Mouse (Mus musculus) hindbrain, embryonic 14.5 days (tissue): ENCODE results near the gene Hdgf. TPM values are rescaled to one million over a fixed set of nuclear protein-coding genes. Genes with fewer than 3 reads are reported as not detected.

Source experiments
- ATAC-seq: fragments of 200-750 bp; cut with Nextera tagmentation; 2 replicates; pipeline ENCODE4 v1.8.0; 2017; ENCODE audit warnings: moderate number of reproducible peaks, mild to moderate bottlenecking, moderate TSS enrichment, moderate library complexity; ENCODE audit not compliant: low FRiP score
- DNase-seq: peaks from one replicate; pipeline ENCODE4 v3.0.0-alpha.2; 2015; ENCODE audit warnings: low spot score
- H3K27ac ChIP-seq: fragments of 300-500 bp; sonication (generic); 2 replicates; pipeline ENCODE4 v1.5.1; 2014; ENCODE audit warnings: mild to moderate bottlenecking, moderate library complexity
- H3K27me3 ChIP-seq: fragments of 300-500 bp; sonication (generic); 2 replicates; pipeline ENCODE4 v1.6.1; 2014; ENCODE audit warnings: mild to moderate bottlenecking, low read length, mixed read lengths; ENCODE audit not compliant: control insufficient read depth, insufficient read depth
- H3K36me3 ChIP-seq: fragments of 300-500 bp; sonication (generic); replicated peaks from 2 replicates; pipeline ENCODE4 v1.6.1; 2014; ENCODE audit not compliant: control insufficient read depth, insufficient read depth
- H3K4me1 ChIP-seq: fragments of 300-500 bp; sonication (generic); replicated peaks from 2 replicates; pipeline ENCODE4 v1.6.1; 2014; ENCODE audit warnings: antibody characterized with exemption, low read length, mixed read lengths; ENCODE audit not compliant: control insufficient read depth, insufficient read depth
- H3K4me2 ChIP-seq: fragments of 300-500 bp; sonication (generic); replicated peaks from 2 replicates; pipeline ENCODE4 v1.6.1; 2014; ENCODE audit warnings: mild to moderate bottlenecking, moderate library complexity
- H3K4me3 ChIP-seq: fragments of 300-500 bp; sonication (generic); replicated peaks from 2 replicates; pipeline ENCODE4 v1.5.1; 2014; ENCODE audit warnings: mild to moderate bottlenecking, low read length
- H3K9ac ChIP-seq: fragments of 300-500 bp; sonication (generic); 2 replicates; pipeline ENCODE4 v1.6.1; 2014
- H3K9me3 ChIP-seq: fragments of 300-500 bp; sonication (generic); 2 replicates; pipeline ENCODE4 v1.6.1; 2016; ENCODE audit warnings: low read length; ENCODE audit not compliant: control insufficient read depth
- WGBS: fragments of 180-500 bp; shearing (Covaris S2); extraction: QIAGEN DNeasy Blood & Tissue Kit; methylation state at CpG from one replicate; pipeline ENCODE4 v1.1.7; 2014; 5-methylcytosine and 5-hydroxymethylcytosine counted together
- polyA plus RNA-seq: library from polyadenylated mRNA; unstranded; fragments of >200 nt; fragmentation: Nextera tagmentation; extraction: Ambion mirVana; gene quantifications from 2 replicates; pipeline ENCODE4 v1.2.1, GENCODE M21; 2014

Gene Hdgf
- polyA plus RNA-seq, 1 experiment from 2014 or later: 163 TPM

GRCm38 (mm10) chr3:87947811-87948199 lies 41.7 kb downstream of the Hdgf start:
- whole genome bisulfite sequencing: 0% methylated on average over 13 of the region's 17 CpGs
- peaks cover 8% of the 10 kb centered on the region; the same call in 1 of the 2 replicates for H3K36me3 ChIP-seq
- peaks cover 63% of the 10 kb centered on the region for H3K4me1 ChIP-seq
- H3K9ac ChIP-seq: peak overlapping the region; percentile 49
- H3K4me3 ChIP-seq: peak overlapping the region; percentile 28
- DNase-seq (no peak), ATAC-seq (no peak; the same call in 1 of the 2 replicates)
- H3K4me2 ChIP-seq: peak overlapping the region; percentile 63
- no peaks in the 10 kb centered on the region for H3K27me3 ChIP-seq
- H3K9me3 ChIP-seq: no peaks in the 10 kb centered on the region
- H3K27ac ChIP-seq: no peak overlapping the region

GRCm38 (mm10) chr3:87948378-87949265 lies 42.5 kb downstream of the Hdgf start, which contains the start of gene Crabp2:
TSS of gene Crabp2 (plus strand) at chr3:87948666.
- Histone ChIP-seq H3K9me3 (no peaks in the 10 kb centered on the region), H3K27ac (0 out of 2 replicates have a peak within 1 kb of the TSS, but pooled peaks have one; percentile 17), H3K4me2 (peak within 1 kb of the TSS; percentile 63), H3K27me3 (no peaks in the 10 kb centered on the region), H3K4me1 (peaks cover 64% of the 10 kb centered on the region), H3K9ac (peak within 1 kb of the TSS; percentile 49), H3K36me3 (peaks cover 5% of the 10 kb centered on the region; the same call in 1 of the 2 replicates), H3K4me3 (peak within 1 kb of the TSS; percentile 28)
- DNase-seq: no peak
- WGBS: 2% methylated on average over 35 of the region's 35 CpGs
- ATAC-seq: peak; percentile 7; the same call in 1 of the 2 replicates

GRCm38 (mm10) chr3:87949266-87949954 lies 43.3 kb downstream of the Hdgf start:
- peak; percentile 39 for DNase-seq
- H3K36me3 ChIP-seq: peaks cover 4% of the 10 kb centered on the region; the same call in 1 of the 2 replicates
- peak overlapping the region; percentile 17; the same call in 1 of the 2 replicates for H3K27ac ChIP-seq
- peaks cover 64% of the 10 kb centered on the region for H3K4me1 ChIP-seq
- no peaks in the 10 kb centered on the region for H3K27me3 ChIP-seq
- ATAC-seq: no peak
- WGBS: 5% methylated on average over 16 of the region's 16 CpGs
- H3K4me2 ChIP-seq: peak overlapping the region; percentile 63
- H3K9ac ChIP-seq: peak overlapping the region; percentile 49
- H3K9me3 ChIP-seq: no peaks in the 10 kb centered on the region
- H3K4me3 ChIP-seq: peak overlapping the region; percentile 28

GRCm38 (mm10) chr3:87949955-87950515 lies 43.9 kb downstream of the Hdgf start:
- H3K27ac ChIP-seq: peak overlapping the region; percentile 14; the same call in 1 of the 2 replicates
- no peaks in the 10 kb centered on the region for H3K9me3 ChIP-seq
- WGBS: 7% methylated on average over 13 of the region's 13 CpGs
- H3K4me2 ChIP-seq: peak overlapping the region; percentile 63
- ATAC-seq (no peak), DNase-seq (no peak)
- peaks cover 59% of the 10 kb centered on the region for H3K4me1 ChIP-seq
- H3K9ac ChIP-seq: 0 out of 2 replicates have a peak overlapping the region, but pooled peaks have one; percentile 49
- H3K4me3 ChIP-seq: peak overlapping the region; percentile 12
- no peaks in the 10 kb centered on the region for H3K27me3 ChIP-seq
- peaks cover 4% of the 10 kb centered on the region; the same call in 1 of the 2 replicates for H3K36me3 ChIP-seq

GRCm38 (mm10) chr3:87951946-87952345 lies 45.8 kb downstream of the Hdgf start:
- no peaks in the 10 kb centered on the region for H3K9me3 ChIP-seq
- ATAC-seq: no peak
- H3K27me3 ChIP-seq: no peaks in the 10 kb centered on the region
- peak overlapping the region; percentile 55; the same call in 1 of the 2 replicates for H3K27ac ChIP-seq
- peaks cover 43% of the 10 kb centered on the region for H3K4me1 ChIP-seq
- no peak for DNase-seq
- 12% methylated on average over 12 of the region's 12 CpGs for WGBS
- peak overlapping the region; percentile 29; the same call in 1 of the 2 replicates for H3K9ac ChIP-seq
- no peaks in the 10 kb centered on the region for H3K36me3 ChIP-seq
- peak overlapping the region; percentile 18 for H3K4me3 ChIP-seq
- H3K4me2 ChIP-seq: peak overlapping the region; percentile 45

DNA sequence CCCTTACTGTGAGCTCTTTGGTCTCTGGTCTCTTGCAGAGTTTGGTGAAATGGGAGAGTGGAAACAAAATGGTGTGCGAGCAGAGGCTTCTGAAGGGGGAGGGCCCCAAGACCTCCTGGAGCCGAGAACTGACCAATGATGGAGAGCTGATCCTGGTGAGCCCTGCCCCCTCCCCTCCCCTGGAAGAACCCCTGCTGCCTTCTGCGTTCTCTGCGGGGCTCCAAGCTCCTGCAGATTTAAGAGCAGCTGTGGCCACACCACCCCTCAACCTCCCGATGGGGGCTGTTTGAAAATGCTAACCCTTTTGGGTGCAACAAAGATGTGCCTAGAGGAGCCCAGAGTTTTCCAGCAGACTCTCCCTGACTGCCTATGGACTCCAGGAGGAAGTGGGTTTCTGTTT lies 46.3 kb downstream of the Hdgf start:
- Histone ChIP-seq H3K4me1 (peaks cover 38% of the 10 kb centered on the region), H3K9me3 (no peaks in the 10 kb centered on the region), H3K4me3 (peak overlapping the region; percentile 18), H3K27ac (peak overlapping the region; percentile 55; the same call in 1 of the 2 replicates), H3K4me2 (peak overlapping the region; percentile 45), H3K27me3 (no peaks in the 10 kb centered on the region), H3K36me3 (no peaks in the 10 kb centered on the region), H3K9ac (peak overlapping the region; percentile 29; the same call in 1 of the 2 replicates)
- DNase-seq (peak; percentile 46), ATAC-seq (peak; percentile 25; the same call in 1 of the 2 replicates)
- WGBS: 4% methylated on average over 5 of the region's 5 CpGs

GRCm38 (mm10) chr3:87958056-87958455 lies 51.9 kb downstream of the Hdgf start:
- 5% methylated on average over 1 of the region's 1 CpGs for WGBS
- ATAC-seq (no peak), DNase-seq (no peak)
- no peak overlapping the region for H3K9ac ChIP-seq
- no peaks in the 10 kb centered on the region for H3K27me3 ChIP-seq
- no peak overlapping the region for H3K27ac ChIP-seq
- 0 out of 2 replicates have a peak, but pooled peaks cover 3% of the 10 kb centered on the region for H3K4me1 ChIP-seq
- no peak overlapping the region for H3K4me2 ChIP-seq
- no peak overlapping the region for H3K4me3 ChIP-seq
- H3K36me3 ChIP-seq: no peaks in the 10 kb centered on the region
- H3K9me3 ChIP-seq: no peaks in the 10 kb centered on the region

DNA sequence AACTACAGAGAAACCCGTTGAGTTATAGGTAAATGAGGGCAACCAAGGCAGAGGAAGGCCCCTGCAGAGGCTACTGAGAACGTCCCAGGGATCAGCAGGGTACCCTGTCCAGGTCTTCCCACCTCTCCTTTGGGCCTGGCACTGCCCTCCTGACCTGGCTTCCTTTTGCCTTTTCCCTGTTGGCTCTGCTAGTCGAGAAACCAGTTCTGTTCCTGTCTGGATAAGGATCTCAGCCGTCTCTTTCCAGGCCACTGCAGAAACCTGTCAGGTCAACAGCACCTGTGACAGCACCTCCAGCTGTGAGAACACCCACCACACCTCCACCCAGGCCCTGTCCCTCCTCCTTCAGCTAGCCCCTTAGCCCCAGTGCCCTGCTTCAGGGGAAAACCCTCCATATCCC lies 52.4 kb downstream of the Hdgf start:
- Histone ChIP-seq H3K4me3 (no peak overlapping the region), H3K36me3 (no peaks in the 10 kb centered on the region), H3K9me3 (no peaks in the 10 kb centered on the region), H3K27me3 (no peaks in the 10 kb centered on the region), H3K27ac (no peak overlapping the region), H3K9ac (no peak overlapping the region), H3K4me1 (0 out of 2 replicates have a peak, but pooled peaks cover 3% of the 10 kb centered on the region), H3K4me2 (no peak overlapping the region)
- whole genome bisulfite sequencing: 6% methylated on average over 4 of the region's 4 CpGs
- DNase-seq: no peak
- ATAC-seq: no peak
